Comparison of ENCODE assay signal across 8 mouse cellular contexts in the genomic region with DNA sequence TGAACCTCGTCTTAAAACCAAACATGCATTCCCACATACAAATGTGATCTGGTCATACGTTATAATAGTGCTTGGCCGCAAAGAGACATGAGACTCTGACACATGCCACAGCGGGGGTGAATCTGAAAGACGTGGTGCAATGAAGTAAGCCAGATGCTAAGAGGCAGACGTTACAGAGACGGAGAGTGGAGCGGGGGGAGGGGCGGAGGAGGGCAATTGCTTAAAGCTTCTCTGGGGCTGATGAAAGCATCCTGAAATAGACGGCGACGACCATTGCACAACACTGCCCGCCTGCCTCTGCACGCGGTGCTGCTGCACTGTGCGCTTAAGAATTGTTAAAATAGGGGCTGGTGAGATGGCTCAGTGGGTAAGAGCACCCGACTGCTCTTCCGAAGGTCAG. TPM values are rescaled to one million over a fixed set of nuclear protein-coding genes. Genes with fewer than 3 reads are reported as not detected.
DNase-seq lines count a peak whose midpoint lies in the region; ATAC-seq lines count a peak whose summit lies in the region.
"Had no signal": no experiment of that assay in that cellular context is flagged by ENCODE, and none has a peak within 500 bp of the region (broad histone marks: within the 10 kb centered on the region; RNA-seq: fewer than 3 reads in every experiment).

No protein-coding gene starts in this region.

- peak; percentile 76 for DNase-seq in layer of hippocampus, adult 9-11 months
- DNase-seq in layer of hippocampus, postnatal 36 days, result no peak
- peak; percentile 62 for DNase-seq in ZHBTc4 (ENCODE audit: low read depth, low spot score)
- no peak for DNase-seq in thymus, adult 18-20 months
- DNase-seq in ovary, postnatal 10 days (ENCODE audit: low spot score), result no peak
- DNase-seq: cerebellum, adult 18-20 months had no signal

- peak; percentile 97 for ATAC-seq in granulocyte monocyte progenitor cell, adult 5-6 weeks (replicated peaks; ENCODE audit: poor library complexity, severe bottlenecking)
- peak; percentile 92 for ATAC-seq in megakaryocyte, adult 5-6 weeks (ENCODE audit: poor library complexity, severe bottlenecking)

RNA-seq across cellular contexts. Expression of a gene that starts 11.0 kb away (rescaled TPM):
- 1 to 10 TPM; 1.2 to 1.3 TPM for total RNA-seq in layer of hippocampus, postnatal 36 days (2021)
- 0.62 and 0.94 TPM in 2 replicates for total RNA-seq in granulocyte monocyte progenitor cell, adult 5-6 weeks (2014; fragmentation: Nextera tagmentation)
- 1.6 and 2.6 TPM in 2 replicates for total RNA-seq in granulocyte monocyte progenitor cell, adult 5-6 weeks (2017)
- 1.0 and 1.9 TPM in 2 replicates for total RNA-seq in megakaryocyte, adult 5-6 weeks (2015)
- total RNA-seq in megakaryocyte, adult 5-6 weeks (2017), result 1.6 and 2.6 TPM in 2 replicates

RNA-seq across cellular contexts. Expression of a gene that starts 42.9 kb away (rescaled TPM):
- 1 to 10 TPM; 3.8 to 5.7 TPM for total RNA-seq in layer of hippocampus, postnatal 36 days (2021)
- total RNA-seq in granulocyte monocyte progenitor cell, adult 5-6 weeks (2014; fragmentation: Nextera tagmentation), result not detected in 2 replicates
- not detected in 2 replicates for total RNA-seq in granulocyte monocyte progenitor cell, adult 5-6 weeks (2017)
- not detected in 2 replicates for total RNA-seq in megakaryocyte, adult 5-6 weeks (2015)
- total RNA-seq in megakaryocyte, adult 5-6 weeks (2017), result 0.11 TPM in 1 of 2 replicates, not detected in the other

Comparison
In these comparisons a context has a peak if more than half of its experiments do, and no peak if none do; other contexts are left out.
1. DNase-seq: peak in layer of hippocampus, adult 9-11 months (single experiment) and ZHBTc4 (single experiment); none in layer of hippocampus, postnatal 36 days (0 of 2), thymus, adult 18-20 months (0 of 2) and ovary, postnatal 10 days (single experiment).
2. RNA of a gene that starts 42.9 kb away (total RNA-seq): 3.8 to 5.7 TPM in layer of hippocampus, postnatal 36 days; 0.11 TPM in megakaryocyte, adult 5-6 weeks and not detected in granulocyte monocyte progenitor cell, adult 5-6 weeks; every median in the first group is over 4 times any median in the second.